Mouse (Mus musculus) liver, embryonic 15.5 days (tissue): ENCODE results near the gene Lipt2. TPM values are rescaled to one million over a fixed set of nuclear protein-coding genes. Genes with fewer than 3 reads are reported as not detected.

ENCODE experiments used
- ATAC-seq: fragments of 200-750 bp; cut with Nextera tagmentation; 2 replicates; pipeline ENCODE4 v1.8.0; 2017; ENCODE audit warnings: moderate number of reproducible peaks, mild to moderate bottlenecking, moderate library complexity; ENCODE audit not compliant: insufficient read depth
- H3K27ac ChIP-seq: fragments of 300-500 bp; sonication (generic); replicated peaks from 2 replicates; pipeline ENCODE4 v1.5.1; 2015; ENCODE audit warnings: mild to moderate bottlenecking, inconsistent platforms
- H3K27me3 ChIP-seq: fragments of 300-500 bp; sonication (generic); 2 replicates; pipeline ENCODE4 v1.6.1; 2015; ENCODE audit warnings: mild to moderate bottlenecking, inconsistent platforms
- H3K36me3 ChIP-seq: fragments of 300-500 bp; sonication (generic); replicated peaks from 2 replicates; pipeline ENCODE4 v1.6.1; 2015; ENCODE audit warnings: moderate library complexity, mild to moderate bottlenecking, inconsistent platforms
- H3K4me1 ChIP-seq: fragments of 300-500 bp; sonication (generic); replicated peaks from 2 replicates; pipeline ENCODE4 v1.6.1; 2015; ENCODE audit warnings: inconsistent platforms
- H3K4me2 ChIP-seq: fragments of 300-500 bp; sonication (generic); 2 replicates; pipeline ENCODE4 v1.6.1; 2015; ENCODE audit warnings: moderate library complexity, mild to moderate bottlenecking, inconsistent platforms
- H3K4me3 ChIP-seq: fragments of 300-500 bp; sonication (generic); replicated peaks from 2 replicates; pipeline ENCODE4 v1.5.1; 2015; ENCODE audit warnings: mild to moderate bottlenecking, inconsistent platforms
- H3K9ac ChIP-seq: fragments of 300-500 bp; sonication (generic); 2 replicates; pipeline ENCODE4 v1.6.1; 2015; ENCODE audit warnings: moderate library complexity, mild to moderate bottlenecking, inconsistent platforms
- H3K9me3 ChIP-seq: fragments of 300-500 bp; sonication (generic); replicated peaks from 2 replicates; pipeline ENCODE4 v1.6.1; 2016; ENCODE audit warnings: inconsistent platforms
- WGBS: fragments of 180-500 bp; shearing (Covaris S2); methylation state at CpG from one replicate; pipeline ENCODE4 v1.1.7; 2015; ENCODE audit warnings: mixed read lengths; ENCODE audit not compliant: insufficient replicate concordance; 5-methylcytosine and 5-hydroxymethylcytosine counted together
- polyA plus RNA-seq: library from polyadenylated mRNA; unstranded; fragments of >200 nt; fragmentation: Nextera tagmentation; extraction: Ambion mirVana; gene quantifications from 2 replicates; pipeline ENCODE4 v1.2.1, GENCODE M21; 2015

Gene Lipt2
- polyA plus RNA-seq, 1 experiment from 2014 or later: 5.4 TPM

DNA sequence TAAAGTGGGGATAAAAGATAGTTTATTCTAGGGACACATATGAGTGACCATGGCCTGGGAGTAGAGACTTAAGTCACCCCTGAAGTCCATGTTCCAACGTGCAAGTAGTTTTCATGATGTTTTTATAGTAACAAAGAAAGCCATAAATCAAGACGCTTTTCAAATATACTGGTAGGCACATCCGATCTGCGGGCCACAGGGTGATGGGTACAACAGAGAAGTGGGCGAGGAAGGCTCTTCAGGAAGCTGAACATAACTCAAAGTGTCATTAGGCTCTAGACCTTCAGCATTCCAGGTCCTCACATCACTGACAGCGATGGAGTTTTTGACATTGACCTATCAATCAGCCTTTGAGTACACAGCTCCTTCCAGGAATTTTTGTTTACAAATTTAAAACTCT, 28.5 kb upstream of the Lipt2 start:
- Histone ChIP-seq H3K27me3 (no peaks in the 10 kb centered on the region), H3K4me2 (no peak overlapping the region), H3K36me3 (no peaks in the 10 kb centered on the region), H3K27ac (no peak overlapping the region), H3K9ac (no peak overlapping the region), H3K4me1 (0 out of 2 replicates have a peak, but pooled peaks cover 3% of the 10 kb centered on the region), H3K4me3 (no peak overlapping the region), H3K9me3 (no peaks in the 10 kb centered on the region)
- 15% methylated on average over 6 of the region's 6 CpGs for WGBS
- no peak for ATAC-seq

GRCm38 (mm10) chr7:100132379-100132778, 26.7 kb upstream of the Lipt2 start:
- Histone ChIP-seq H3K27ac (no peak overlapping the region), H3K36me3 (no peaks in the 10 kb centered on the region), H3K9me3 (no peaks in the 10 kb centered on the region), H3K4me2 (no peak overlapping the region), H3K4me3 (no peak overlapping the region), H3K27me3 (no peaks in the 10 kb centered on the region; the same call in 1 of the 2 replicates), H3K4me1 (0 out of 2 replicates have a peak, but pooled peaks cover 3% of the 10 kb centered on the region), H3K9ac (no peak overlapping the region)
- ATAC-seq: no peak
- WGBS: 69% methylated on average over 1 of the region's 1 CpGs

- H3K4me1 ChIP-seq: no peaks in the 10 kb centered on the region
- no peak overlapping the region for H3K4me2 ChIP-seq
- H3K36me3 ChIP-seq: no peaks in the 10 kb centered on the region
- H3K4me3 ChIP-seq: no peak overlapping the region
- WGBS: 33% methylated on average over 9 of the region's 9 CpGs
- H3K9me3 ChIP-seq: no peaks in the 10 kb centered on the region
- H3K9ac ChIP-seq: no peak overlapping the region
- no peak for ATAC-seq
- H3K27ac ChIP-seq: no peak overlapping the region
- H3K27me3 ChIP-seq: peaks cover 4% of the 10 kb centered on the region; the same call in 1 of the 2 replicates
Measured at GRCm38 (mm10) chr7:100137038-100137437, 22.0 kb upstream of the Lipt2 start.

DNA sequence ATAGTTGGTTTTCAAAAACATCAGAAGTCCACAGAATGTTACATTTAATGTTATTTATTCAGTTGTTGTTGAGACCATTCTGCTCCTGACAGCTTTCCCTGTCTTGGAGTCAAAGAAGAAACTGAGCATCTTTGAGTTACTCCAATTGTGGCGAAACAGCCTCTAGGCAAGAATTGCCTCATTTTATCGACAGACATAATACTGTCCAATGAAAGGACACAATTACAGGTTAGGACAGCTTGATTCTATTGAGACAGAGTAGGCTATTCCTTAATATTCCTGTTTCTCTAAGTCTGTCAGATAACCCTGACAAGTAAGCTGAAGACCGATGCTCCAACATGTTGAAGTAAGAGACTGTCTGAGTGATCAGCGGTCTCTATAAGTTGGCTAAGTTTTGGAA, 21.0 kb upstream of the Lipt2 start:
- Histone ChIP-seq H3K9ac (no peak overlapping the region), H3K4me1 (no peaks in the 10 kb centered on the region), H3K9me3 (no peaks in the 10 kb centered on the region), H3K27ac (no peak overlapping the region), H3K4me2 (no peak overlapping the region), H3K4me3 (no peak overlapping the region), H3K36me3 (no peaks in the 10 kb centered on the region), H3K27me3 (peaks cover 4% of the 10 kb centered on the region; the same call in 1 of the 2 replicates)
- ATAC-seq: no peak
- WGBS: 76% methylated on average over 4 of the region's 4 CpGs

- Histone ChIP-seq H3K4me3 (no peak overlapping the region), H3K4me1 (no peaks in the 10 kb centered on the region), H3K4me2 (no peak overlapping the region), H3K27me3 (peaks cover 14% of the 10 kb centered on the region; the same call in 1 of the 2 replicates), H3K36me3 (no peaks in the 10 kb centered on the region), H3K27ac (no peak overlapping the region), H3K9me3 (no peaks in the 10 kb centered on the region), H3K9ac (no peak overlapping the region)
- WGBS: 38% methylated on average over 1 of the region's 1 CpGs
- no peak for ATAC-seq
Measured at GRCm38 (mm10) chr7:100140591-100140990, 18.5 kb upstream of the Lipt2 start.

- Histone ChIP-seq H3K36me3 (no peaks in the 10 kb centered on the region), H3K4me3 (no peak overlapping the region), H3K9me3 (no peaks in the 10 kb centered on the region), H3K4me2 (no peak overlapping the region), H3K4me1 (no peaks in the 10 kb centered on the region), H3K27me3 (peaks cover 13% of the 10 kb centered on the region; the same call in 1 of the 2 replicates), H3K27ac (no peak overlapping the region), H3K9ac (no peak overlapping the region)
- ATAC-seq: no peak
- whole genome bisulfite sequencing: 84% methylated on average over 4 of the region's 4 CpGs
Measured at GRCm38 (mm10) chr7:100148586-100148985, 10.5 kb upstream of the Lipt2 start.

GRCm38 (mm10) chr7:100150086-100150485, 9.0 kb upstream of the Lipt2 start:
- Histone ChIP-seq H3K36me3 (no peaks in the 10 kb centered on the region), H3K9ac (no peak overlapping the region), H3K9me3 (no peaks in the 10 kb centered on the region), H3K27me3 (peaks cover 10% of the 10 kb centered on the region; the same call in 1 of the 2 replicates), H3K27ac (no peak overlapping the region), H3K4me3 (no peak overlapping the region), H3K4me2 (no peak overlapping the region), H3K4me1 (no peaks in the 10 kb centered on the region; the same call in 1 of the 2 replicates)
- WGBS: 53% methylated on average over 10 of the region's 10 CpGs
- ATAC-seq: no peak

- Histone ChIP-seq H3K9ac (no peak overlapping the region), H3K4me1 (no peaks in the 10 kb centered on the region; the same call in 1 of the 2 replicates), H3K27ac (no peak overlapping the region), H3K4me2 (no peak overlapping the region), H3K36me3 (no peaks in the 10 kb centered on the region), H3K9me3 (no peaks in the 10 kb centered on the region), H3K27me3 (peaks cover 6% of the 10 kb centered on the region; the same call in 1 of the 2 replicates), H3K4me3 (no peak overlapping the region)
- 66% methylated on average over 11 of the region's 11 CpGs for WGBS
- ATAC-seq: no peak
Measured at GRCm38 (mm10) chr7:100150626-100151025, 8.5 kb upstream of the Lipt2 start.

GRCm38 (mm10) chr7:100157669-100158068, 1.4 kb upstream of the Lipt2 start:
- H3K9ac ChIP-seq: no peak overlapping the region
- H3K4me3 ChIP-seq: no peak overlapping the region
- H3K9me3 ChIP-seq: no peaks in the 10 kb centered on the region
- peaks cover 17% of the 10 kb centered on the region for H3K4me1 ChIP-seq
- no peak overlapping the region for H3K4me2 ChIP-seq
- no peak overlapping the region for H3K27ac ChIP-seq
- ATAC-seq: no peak
- no peaks in the 10 kb centered on the region for H3K36me3 ChIP-seq
- H3K27me3 ChIP-seq: peaks cover 6% of the 10 kb centered on the region; the same call in 1 of the 2 replicates
- 51% methylated on average over 4 of the region's 4 CpGs for WGBS

DNA sequence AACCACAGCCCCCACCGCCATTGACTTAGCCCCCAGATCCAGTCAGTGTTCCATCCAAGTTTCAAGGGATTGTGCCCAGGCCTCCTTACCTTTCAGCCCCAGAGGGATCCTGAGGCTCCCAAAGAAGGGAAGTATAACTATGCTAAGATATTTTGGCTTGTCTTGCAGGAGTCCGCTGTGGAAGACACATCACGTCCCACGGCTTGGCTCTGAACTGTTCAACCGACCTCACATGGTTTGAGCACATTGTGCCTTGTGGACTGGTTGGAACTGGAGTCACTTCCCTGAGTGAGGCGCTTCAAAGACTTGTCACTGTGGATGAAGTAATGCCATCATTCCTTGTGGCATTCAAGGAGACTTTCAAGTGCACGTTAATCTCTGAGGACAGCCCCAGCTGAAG, 929 bp downstream of the Lipt2 start:
- Histone ChIP-seq H3K9ac (no peak overlapping the region; the same call in 1 of the 2 replicates), H3K36me3 (no peaks in the 10 kb centered on the region), H3K4me3 (peak overlapping the region; percentile 78), H3K4me1 (peaks cover 17% of the 10 kb centered on the region), H3K27ac (no peak overlapping the region), H3K4me2 (peak overlapping the region; percentile 100), H3K27me3 (0 out of 2 replicates have a peak, but pooled peaks cover 3% of the 10 kb centered on the region), H3K9me3 (no peaks in the 10 kb centered on the region)
- no peak for ATAC-seq
- 52% methylated on average over 7 of the region's 7 CpGs for WGBS

DNA sequence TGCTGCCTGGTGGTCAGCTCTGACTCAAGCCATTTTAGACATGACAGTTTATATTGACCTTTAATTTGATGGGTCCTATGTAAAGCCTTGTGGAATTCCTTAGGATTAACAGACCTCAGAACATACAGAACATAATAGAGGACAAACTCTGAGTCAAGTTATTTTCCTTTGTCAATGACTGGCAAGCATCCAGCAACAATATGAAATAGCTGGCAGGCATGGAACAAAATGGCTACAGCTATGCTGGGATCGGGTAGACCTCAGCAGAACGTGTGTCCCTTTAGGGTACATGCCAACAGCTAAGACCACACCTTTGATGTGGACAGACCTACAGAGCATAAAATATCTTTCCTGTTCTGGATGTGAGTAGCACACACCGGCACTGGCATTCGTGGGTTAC, 4.4 kb downstream of the Lipt2 start:
- H3K9ac ChIP-seq: no peak overlapping the region
- WGBS: 65% methylated on average over 4 of the region's 4 CpGs
- no peak overlapping the region for H3K4me3 ChIP-seq
- H3K36me3 ChIP-seq: no peaks in the 10 kb centered on the region
- H3K4me2 ChIP-seq: no peak overlapping the region
- H3K4me1 ChIP-seq: peaks cover 17% of the 10 kb centered on the region
- no peak overlapping the region for H3K27ac ChIP-seq
- H3K27me3 ChIP-seq: 0 out of 2 replicates have a peak, but pooled peaks cover 3% of the 10 kb centered on the region
- ATAC-seq: no peak
- no peaks in the 10 kb centered on the region for H3K9me3 ChIP-seq

DNA sequence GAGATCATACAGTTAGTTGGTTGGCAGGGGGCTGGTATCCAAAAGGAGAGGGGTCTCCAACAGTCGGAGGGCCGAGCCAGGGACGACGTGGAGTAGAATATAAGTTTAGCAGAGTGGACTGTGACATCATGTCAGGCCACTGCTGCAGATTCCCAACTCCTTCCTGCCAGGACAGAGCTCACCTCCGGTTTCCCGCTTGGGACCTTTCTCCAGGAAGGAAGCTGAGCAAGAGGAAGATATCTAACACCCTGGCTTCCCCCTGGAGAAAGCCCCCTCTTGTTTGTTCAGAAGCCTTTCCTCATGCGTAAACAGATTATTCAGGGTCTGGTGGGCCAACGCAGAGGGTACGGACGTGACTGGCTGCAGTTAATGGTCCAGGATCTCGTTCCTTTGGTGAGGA, 9.6 kb downstream of the Lipt2 start:
- ATAC-seq: no peak; the same call in 1 of the 2 replicates
- H3K27me3 ChIP-seq: no peaks in the 10 kb centered on the region
- no peak overlapping the region for H3K4me3 ChIP-seq
- H3K4me2 ChIP-seq: no peak overlapping the region
- WGBS: 50% methylated on average over 11 of the region's 11 CpGs
- H3K9ac ChIP-seq: no peak overlapping the region
- no peak overlapping the region for H3K27ac ChIP-seq
- H3K9me3 ChIP-seq: no peaks in the 10 kb centered on the region
- no peaks in the 10 kb centered on the region for H3K36me3 ChIP-seq
- no peaks in the 10 kb centered on the region for H3K4me1 ChIP-seq
